In genomic region chr13:113482911-113483310, GRCm38 (mm10) we compare ENCODE assay signal across 17 mouse cellular contexts.
A peak's percentile ranks its signal among the peaks of the same experiment; 100 is the strongest.
DNase-seq lines count a peak whose midpoint lies in the region; ATAC-seq lines count a peak whose summit lies in the region.
"Had no signal": no experiment of that assay in that cellular context is flagged by ENCODE, and none has a peak within 500 bp of the region (broad histone marks: within the 10 kb centered on the region; RNA-seq: fewer than 3 reads in every experiment).

No protein-coding gene starts in this region.

- DNase-seq in heart, adult 11 months: peak; percentile 86
- DNase-seq in right cerebral cortex, postnatal 10 days (ENCODE audit: low spot score in 2 of 2): peak; percentile 40 to 73
- DNase-seq in right cerebral cortex, postnatal 4 days: no peak
- peak; percentile 18 to 34 for DNase-seq in right cerebral cortex, postnatal 36 days (ENCODE audit: low spot score in 2 of 2)
- no peak for DNase-seq in yolk sac, embryonic 10.5 days (ENCODE audit: low spot score)
- DNase-seq: adrenal gland, adult 2 months; adrenal gland, postnatal 25 days; cerebellum, adult 18-20 months; cerebellum, adult 9-11 months; cerebellum, postnatal 36 days; gastrocnemius, postnatal 10 days; heart, postnatal 36 days had no signal

- H3K9me3 ChIP-seq in heart, embryonic 12.5 days (replicated peaks): no peaks in the 10 kb centered on the region
- H3K9me3 ChIP-seq: embryonic facial prominence, embryonic 13.5 days; forebrain, embryonic 12.5 days; hindbrain, embryonic 15.5 days had no signal

- no peak overlapping the region for H3K9ac ChIP-seq in heart, embryonic 12.5 days
- H3K9ac ChIP-seq: embryonic facial prominence, embryonic 13.5 days; forebrain, embryonic 12.5 days; heart, embryonic 13.5 days; hindbrain, embryonic 15.5 days had no signal

- no peak overlapping the region for H3K4me3 ChIP-seq in heart, embryonic 12.5 days
- H3K4me3 ChIP-seq: embryonic facial prominence, embryonic 13.5 days; forebrain, embryonic 12.5 days; heart, embryonic 13.5 days; hindbrain, embryonic 15.5 days had no signal

- no peak for ATAC-seq in heart, embryonic 12.5 days (ENCODE audit: insufficient number of reproducible peaks, low FRiP score)

- H3K4me1 ChIP-seq in heart, embryonic 12.5 days (replicated peaks): peaks cover 19% of the 10 kb centered on the region
- H3K4me1 ChIP-seq: embryonic facial prominence, embryonic 13.5 days; forebrain, embryonic 12.5 days; hindbrain, embryonic 15.5 days had no signal

- 82% methylated on average over 1 of the region's 1 CpGs for WGBS in heart, embryonic 12.5 days

- no peaks in the 10 kb centered on the region for H3K36me3 ChIP-seq in heart, embryonic 12.5 days
- H3K36me3 ChIP-seq: embryonic facial prominence, embryonic 13.5 days; forebrain, embryonic 12.5 days; heart, embryonic 13.5 days; hindbrain, embryonic 15.5 days had no signal

- no peak overlapping the region for H3K27ac ChIP-seq in heart, embryonic 12.5 days (ENCODE audit: poor library complexity, severe bottlenecking)
- H3K27ac ChIP-seq: embryonic facial prominence, embryonic 13.5 days; forebrain, embryonic 12.5 days; heart, embryonic 13.5 days; hindbrain, embryonic 15.5 days had no signal

- no peak overlapping the region for H3K4me2 ChIP-seq in heart, embryonic 12.5 days
- H3K4me2 ChIP-seq: embryonic facial prominence, embryonic 13.5 days; forebrain, embryonic 12.5 days; heart, embryonic 13.5 days; hindbrain, embryonic 15.5 days had no signal

- no peaks in the 10 kb centered on the region for H3K27me3 ChIP-seq in heart, embryonic 12.5 days (replicated peaks)
- H3K27me3 ChIP-seq: embryonic facial prominence, embryonic 13.5 days; forebrain, embryonic 12.5 days; heart, embryonic 13.5 days; hindbrain, embryonic 15.5 days had no signal

Comparison
In these comparisons a context has a peak if more than half of its experiments do, and no peak if none do; other contexts are left out.
1. DNase-seq: peak in heart, adult 11 months (single experiment), right cerebral cortex, postnatal 10 days (2 of 2) and right cerebral cortex, postnatal 36 days (2 of 2); none in right cerebral cortex, postnatal 4 days (single experiment) and yolk sac, embryonic 10.5 days (single experiment).